Mouse (Mus musculus): ENCODE results near the gene Sdhaf4. TPM values are rescaled to one million over a fixed set of nuclear protein-coding genes. Genes with fewer than 3 reads are reported as not detected.
"Not testable (repeated sequence)": the region's sequence is repeated elsewhere in the genome, so short reads cannot be mapped to it uniquely, and the experiment has no call there.

Sdhaf4 gene
- total RNA-seq (2021) = 10 to 100 TPM; 56.1 to 58.9 TPM
- long read RNA-seq, experiment 1, transcript Sdhaf4-201 (3 exons, 683 nt) = major isoform, 54 of 81 reads
- long read RNA-seq, experiment 1, partial matches to known transcripts = 1 of 81 reads
- long read RNA-seq, experiment 1, other reads (novel, unspliced or antisense) = 26 of 81 reads
- long read RNA-seq, experiment 2, transcript Sdhaf4-201 (3 exons, 683 nt) = major isoform, 41 of 60 reads
- long read RNA-seq, experiment 2, partial matches to known transcripts = 18 of 60 reads
- long read RNA-seq, experiment 2, other reads (novel, unspliced or antisense) = 1 of 60 reads

- peak; percentile 82 to 92 for DNase-seq (ENCODE audit: low spot score in 2 of 2)
Measured at GRCm38 (mm10) chr1:24005070-24005804, at the start of gene Sdhaf4. TSS of gene Sdhaf4 (minus strand) at chr1:24005656.

- no peak for DNase-seq (ENCODE audit: low spot score in 2 of 2)
Measured at GRCm38 (mm10) chr1:24046730-24047510, 41.5 kb upstream of the Sdhaf4 start.

GRCm38 (mm10) chr1:24045627-24046026, 40.2 kb upstream of the Sdhaf4 start:
- DNase-seq (ENCODE audit: low spot score in 2 of 2) = no peak

GRCm38 (mm10) chr1:24043007-24043406, 37.6 kb upstream of the Sdhaf4 start:
- no peak for DNase-seq (ENCODE audit: low spot score in 2 of 2)

GRCm38 (mm10) chr1:24033759-24034423, 28.4 kb upstream of the Sdhaf4 start:
- no peak for DNase-seq (ENCODE audit: low spot score in 2 of 2)

- no peak for DNase-seq (ENCODE audit: low spot score in 2 of 2)
Measured at GRCm38 (mm10) chr1:24010821-24011220, 5.4 kb upstream of the Sdhaf4 start.

GRCm38 (mm10) chr1:24010016-24010415, 4.6 kb upstream of the Sdhaf4 start:
- no peak for DNase-seq (ENCODE audit: low spot score in 2 of 2)

- DNase-seq (ENCODE audit: low spot score in 2 of 2) = no peak
Measured at GRCm38 (mm10) chr1:24007621-24008020, 2.2 kb upstream of the Sdhaf4 start.

GRCm38 (mm10) chr1:23999318-23999717, 6.1 kb downstream of the Sdhaf4 start:
- no peak for DNase-seq (ENCODE audit: low spot score in 2 of 2)

- DNase-seq (ENCODE audit: low spot score in 2 of 2) = no peak
Measured at GRCm38 (mm10) chr1:23998866-23999265, 6.6 kb downstream of the Sdhaf4 start.

- DNase-seq (ENCODE audit: low spot score in 2 of 2) = no peak
Measured at GRCm38 (mm10) chr1:23998120-23998810, 7.2 kb downstream of the Sdhaf4 start.

- no peak for DNase-seq (ENCODE audit: low spot score in 2 of 2)
Measured at GRCm38 (mm10) chr1:23997493-23997892, 8.0 kb downstream of the Sdhaf4 start.

- no peak for DNase-seq (ENCODE audit: low spot score in 2 of 2)
Measured at GRCm38 (mm10) chr1:23995420-23995819, 10.0 kb downstream of the Sdhaf4 start.

- DNase-seq (ENCODE audit: low spot score in 2 of 2) = no peak
Measured at GRCm38 (mm10) chr1:23983118-23983517, 22.3 kb downstream of the Sdhaf4 start.

- no peak for DNase-seq (ENCODE audit: low spot score in 2 of 2)
Measured at GRCm38 (mm10) chr1:23978281-23978680, 27.2 kb downstream of the Sdhaf4 start.

- DNase-seq (ENCODE audit: low spot score in 2 of 2) = not testable (repeated sequence)
Measured at GRCm38 (mm10) chr1:23971159-23971558, 34.3 kb downstream of the Sdhaf4 start.

- DNase-seq (ENCODE audit: low spot score in 2 of 2) = no peak
Measured at GRCm38 (mm10) chr1:23968027-23968725, 37.3 kb downstream of the Sdhaf4 start.

- no peak for DNase-seq (ENCODE audit: low spot score in 2 of 2)
Measured at GRCm38 (mm10) chr1:23966226-23966625, 39.2 kb downstream of the Sdhaf4 start.

GRCm38 (mm10) chr1:23959415-23959732, 46.1 kb downstream of the Sdhaf4 start:
- DNase-seq (ENCODE audit: low spot score in 2 of 2) = no peak
